Mouse (Mus musculus) adrenal gland (tissue): Measurements from ENCODE around the gene Gng7.

Source experiments
- intact Hi-C: fragments of 180-260 bp; cut with DNase I; formaldehyde crosslinking; loops from one replicate; pipeline ENCODE4 v1.15.1; 2025

Gng7 gene

GRCm38 (mm10) chr10:80971533-80971932, 43.2 kb downstream of the Gng7 start:
- intact Hi-C loops, result no loop called here

GRCm38 (mm10) chr10:80970159-80970558, 44.6 kb downstream of the Gng7 start:
- intact Hi-C loops, result no loop called here

GRCm38 (mm10) chr10:80969298-80969697, 45.4 kb downstream of the Gng7 start:
- intact Hi-C loops, result no loop called here

- intact Hi-C loops, result no loop called here
These were observed 46.6 kb downstream of the Gng7 start for GRCm38 (mm10) chr10:80968106-80968505.

- intact Hi-C loops, result no loop called here
These were observed 47.6 kb downstream of the Gng7 start for GRCm38 (mm10) chr10:80967101-80967656.

GRCm38 (mm10) chr10:80966296-80966695, 48.4 kb downstream of the Gng7 start:
- intact Hi-C loops, result no loop called here

GRCm38 (mm10) chr10:80963031-80963975, 51.4 kb downstream of the Gng7 start:
- intact Hi-C loops, result no loop called here

GRCm38 (mm10) chr10:80962585-80962984, 52.2 kb downstream of the Gng7 start:
- intact Hi-C loops, result no loop called here

GRCm38 (mm10) chr10:80962051-80962472, 52.7 kb downstream of the Gng7 start:
- intact Hi-C loops, result no loop called here

- intact Hi-C loops, result no loop called here
These were observed 53.9 kb downstream of the Gng7 start for GRCm38 (mm10) chr10:80960551-80961508.

- intact Hi-C loops, result no loop called here
These were observed 55.6 kb downstream of the Gng7 start for GRCm38 (mm10) chr10:80958979-80959637.

- intact Hi-C loops, result no loop called here
These were observed 57.0 kb downstream of the Gng7 start for GRCm38 (mm10) chr10:80957791-80958190.

- intact Hi-C loops, result no loop called here
These were observed 57.8 kb downstream of the Gng7 start for GRCm38 (mm10) chr10:80956901-80957300.

GRCm38 (mm10) chr10:80956385-80956784, 58.4 kb downstream of the Gng7 start:
- intact Hi-C loops, result no loop called here

- intact Hi-C loops, result no loop called here
These were observed 59.2 kb downstream of the Gng7 start for GRCm38 (mm10) chr10:80955536-80955935.

- intact Hi-C loops, result no loop called here
These were observed 59.9 kb downstream of the Gng7 start for GRCm38 (mm10) chr10:80954843-80955242.

GRCm38 (mm10) chr10:80954415-80954814, 60.3 kb downstream of the Gng7 start:
- intact Hi-C loops, result no loop called here

GRCm38 (mm10) chr10:80952449-80952848, 62.3 kb downstream of the Gng7 start:
- intact Hi-C loops, result no loop called here

- intact Hi-C loops, result no loop called here
These were observed 62.9 kb downstream of the Gng7 start for GRCm38 (mm10) chr10:80951761-80952390.

- intact Hi-C loops, result no loop called here
These were observed 64.4 kb downstream of the Gng7 start for GRCm38 (mm10) chr10:80950314-80950713.
